Comparison of ENCODE assay signal across 22 mouse cellular contexts in the genomic region with DNA sequence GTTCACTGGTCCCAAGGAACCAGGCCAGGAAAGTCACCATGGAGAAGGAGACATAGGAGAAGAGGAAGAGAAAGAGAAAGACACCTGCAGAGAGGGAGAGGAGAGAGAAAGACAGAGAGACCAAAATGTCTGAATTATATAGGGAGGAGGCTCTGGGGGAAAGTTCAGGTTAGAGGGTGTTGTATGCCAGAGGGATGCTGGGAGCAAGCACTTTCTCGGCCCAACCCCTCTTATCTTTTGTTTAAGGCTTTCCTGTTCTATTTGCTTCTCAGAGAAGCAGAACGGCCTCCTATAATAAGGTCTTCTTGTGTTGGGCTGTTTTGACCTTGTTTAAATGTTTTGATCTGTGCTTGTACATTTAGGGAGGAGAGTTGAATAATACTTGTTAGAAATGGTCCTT. TPM values are rescaled to one million over a fixed set of nuclear protein-coding genes. Genes with fewer than 3 reads are reported as not detected.
DNase-seq lines count a peak whose midpoint lies in the region; ATAC-seq lines count a peak whose summit lies in the region.
"Had no signal": no experiment of that assay in that cellular context is flagged by ENCODE, and none has a peak within 500 bp of the region (broad histone marks: within the 10 kb centered on the region; RNA-seq: fewer than 3 reads in every experiment).

No protein-coding gene starts in this region.

- 0 out of 2 replicates have a peak overlapping the region, but pooled peaks have one; percentile 20 for H3K4me2 ChIP-seq in liver, embryonic 11.5 days
- H3K4me2 ChIP-seq in liver, embryonic 15.5 days = peak overlapping the region; percentile 14; the same call in 1 of the 2 replicates
- no peak overlapping the region; the same call in 1 of the 2 replicates for H3K4me2 ChIP-seq in stomach, embryonic 16.5 days (ENCODE audit: low read depth, low read length)
- H3K4me2 ChIP-seq: embryonic facial prominence, embryonic 15.5 days; forebrain, embryonic 12.5 days; heart, embryonic 13.5 days; hindbrain, embryonic 12.5 days had no signal

- H3K27me3 ChIP-seq in liver, embryonic 11.5 days (replicated peaks; ENCODE audit: control insufficient read depth, insufficient read depth, low read length) = no peaks in the 10 kb centered on the region
- H3K27me3 ChIP-seq in liver, embryonic 15.5 days = peaks cover 4% of the 10 kb centered on the region; the same call in 1 of the 2 replicates
- H3K27me3 ChIP-seq in stomach, embryonic 16.5 days (ENCODE audit: control insufficient read depth, insufficient read depth, low read length) = no peaks in the 10 kb centered on the region
- H3K27me3 ChIP-seq: embryonic facial prominence, embryonic 15.5 days; forebrain, embryonic 12.5 days; heart, embryonic 13.5 days; hindbrain, embryonic 12.5 days had no signal

- H3K4me1 ChIP-seq in liver, embryonic 11.5 days (replicated peaks; ENCODE audit: control insufficient read depth, insufficient read depth, low read length) = peaks cover 27% of the 10 kb centered on the region
- H3K4me1 ChIP-seq in liver, embryonic 15.5 days (replicated peaks) = peaks cover 70% of the 10 kb centered on the region
- peaks cover under 1% of the 10 kb centered on the region; the same call in 1 of the 2 replicates for H3K4me1 ChIP-seq in stomach, embryonic 16.5 days (ENCODE audit: control insufficient read depth, insufficient read depth, low read length)
- H3K4me1 ChIP-seq: embryonic facial prominence, embryonic 15.5 days had no signal

- H3K27ac ChIP-seq in liver, embryonic 11.5 days (ENCODE audit: low read depth, low read length) = peak overlapping the region; percentile 29; the same call in 1 of the 2 replicates
- peak overlapping the region; percentile 73 for H3K27ac ChIP-seq in liver, embryonic 15.5 days (replicated peaks)
- peak overlapping the region; percentile 73 for H3K27ac ChIP-seq in stomach, embryonic 16.5 days (ENCODE audit: low read length)
- H3K27ac ChIP-seq: embryonic facial prominence, embryonic 15.5 days; forebrain, embryonic 12.5 days; heart, embryonic 13.5 days; hindbrain, embryonic 12.5 days had no signal

- no peak for ATAC-seq in liver, embryonic 11.5 days (replicated peaks; ENCODE audit: low FRiP score)
- ATAC-seq in liver, embryonic 15.5 days (ENCODE audit: insufficient read depth) = no peak
- ATAC-seq in stomach, embryonic 16.5 days (ENCODE audit: insufficient read depth, low FRiP score) = no peak
- ATAC-seq: forebrain, postnatal 0 days; hindbrain, embryonic 16.5 days; inflammation-experienced regulatory T-cells, adult 6 months had no signal

- peak; percentile 82 for DNase-seq in MEL-GATA-1-ER (ENCODE audit: extremely low read depth, low read depth)
- no peak for DNase-seq in liver, embryonic 11.5 days (ENCODE audit: low spot score)
- no peak for DNase-seq in kidney, adult 11 months
- DNase-seq in yolk sac, embryonic 10.5 days (ENCODE audit: low spot score) = no peak
- no peak for DNase-seq in gastrocnemius, postnatal 4 days (ENCODE audit: low spot score in 2 of 2)
- no peak for DNase-seq in right cerebral cortex, postnatal 25 days
- DNase-seq: adrenal gland, postnatal 14 days; cerebellum, adult 2 months; cerebellum, postnatal 10 days; embryo, embryonic 11 days; forebrain, postnatal 0 days; gastrocnemius, postnatal 14 days; heart, postnatal 36 days had no signal

- no peak overlapping the region for H3K9ac ChIP-seq in liver, embryonic 11.5 days (ENCODE audit: low read depth, low read length)
- H3K9ac ChIP-seq in liver, embryonic 15.5 days = no peak overlapping the region
- no peak overlapping the region for H3K9ac ChIP-seq in stomach, embryonic 16.5 days (ENCODE audit: low read length)
- H3K9ac ChIP-seq: embryonic facial prominence, embryonic 15.5 days; forebrain, embryonic 12.5 days; forebrain, postnatal 0 days; heart, embryonic 13.5 days; hindbrain, embryonic 12.5 days had no signal

- no peak overlapping the region for H3K4me3 ChIP-seq in liver, embryonic 11.5 days (ENCODE audit: low read depth, low read length)
- H3K4me3 ChIP-seq in liver, embryonic 15.5 days (replicated peaks) = no peak overlapping the region
- no peak overlapping the region for H3K4me3 ChIP-seq in stomach, embryonic 16.5 days (replicated peaks; ENCODE audit: low read length)
- H3K4me3 ChIP-seq: embryonic facial prominence, embryonic 15.5 days; erythroblast, embryonic 14.5 days; forebrain, embryonic 12.5 days; heart, embryonic 13.5 days; hindbrain, embryonic 12.5 days had no signal

- H3K9me3 ChIP-seq in liver, embryonic 11.5 days (ENCODE audit: control insufficient read depth, low read length) = no peaks in the 10 kb centered on the region
- no peaks in the 10 kb centered on the region for H3K9me3 ChIP-seq in liver, embryonic 15.5 days (replicated peaks)
- no peaks in the 10 kb centered on the region for H3K9me3 ChIP-seq in stomach, embryonic 16.5 days (replicated peaks; ENCODE audit: control insufficient read depth, low read length)
- H3K9me3 ChIP-seq: embryonic facial prominence, embryonic 15.5 days; forebrain, embryonic 12.5 days; hindbrain, embryonic 12.5 days had no signal

- H3K36me3 ChIP-seq in liver, embryonic 11.5 days (ENCODE audit: control insufficient read depth, insufficient read depth, low read length) = no peaks in the 10 kb centered on the region
- H3K36me3 ChIP-seq in liver, embryonic 15.5 days (replicated peaks) = no peaks in the 10 kb centered on the region
- no peaks in the 10 kb centered on the region for H3K36me3 ChIP-seq in stomach, embryonic 16.5 days (ENCODE audit: control insufficient read depth, insufficient read depth, low read length)
- H3K36me3 ChIP-seq: embryonic facial prominence, embryonic 15.5 days; forebrain, embryonic 12.5 days; heart, embryonic 13.5 days; hindbrain, embryonic 12.5 days had no signal

- WGBS in liver, embryonic 11.5 days = 24% methylated on average over 2 of the region's 2 CpGs
- 9% methylated on average over 2 of the region's 2 CpGs for WGBS in liver, embryonic 15.5 days (ENCODE audit: insufficient replicate concordance)
- WGBS in stomach, embryonic 16.5 days = 27% methylated on average over 2 of the region's 2 CpGs

RNA-seq across cellular contexts. Expression of gene Phactr4, which starts 3.7 kb away (rescaled TPM):
- polyA plus RNA-seq in liver, embryonic 11.5 days (2014; fragmentation: Nextera tagmentation; extraction: Ambion mirVana) = 30.9 and 32.4 TPM in 2 replicates
- 8.0 and 8.6 TPM in 2 replicates for polyA plus RNA-seq in liver, embryonic 15.5 days (2015; fragmentation: Nextera tagmentation; extraction: Ambion mirVana)
- polyA plus RNA-seq in stomach, embryonic 16.5 days (2015; fragmentation: Nextera tagmentation; extraction: Ambion mirVana) = 25.9 and 29.9 TPM in 2 replicates
- 10 to 100 TPM; 25.3 to 25.9 TPM for total RNA-seq in gastrocnemius, postnatal 4 days (2021)

RNA-seq across cellular contexts. Expression of gene Med18, which starts 37.7 kb away (rescaled TPM):
- 24.6 and 24.7 TPM in 2 replicates for polyA plus RNA-seq in liver, embryonic 11.5 days (2014; fragmentation: Nextera tagmentation; extraction: Ambion mirVana)
- polyA plus RNA-seq in liver, embryonic 15.5 days (2015; fragmentation: Nextera tagmentation; extraction: Ambion mirVana) = 10.7 and 11.2 TPM in 2 replicates
- 19.5 and 20.0 TPM in 2 replicates for polyA plus RNA-seq in stomach, embryonic 16.5 days (2015; fragmentation: Nextera tagmentation; extraction: Ambion mirVana)
- 1 to 10 TPM; 6.9 to 7.0 TPM for total RNA-seq in gastrocnemius, postnatal 4 days (2021)
